Mouse (Mus musculus): ENCODE results near the gene Slc43a2. TPM values are rescaled to one million over a fixed set of nuclear protein-coding genes. Genes with fewer than 3 reads are reported as not detected.

The Slc43a2 gene
- total and polyA plus RNA-seq, 2 experiments from 2014 or later = 20.4 to 34.5 TPM

DNA sequence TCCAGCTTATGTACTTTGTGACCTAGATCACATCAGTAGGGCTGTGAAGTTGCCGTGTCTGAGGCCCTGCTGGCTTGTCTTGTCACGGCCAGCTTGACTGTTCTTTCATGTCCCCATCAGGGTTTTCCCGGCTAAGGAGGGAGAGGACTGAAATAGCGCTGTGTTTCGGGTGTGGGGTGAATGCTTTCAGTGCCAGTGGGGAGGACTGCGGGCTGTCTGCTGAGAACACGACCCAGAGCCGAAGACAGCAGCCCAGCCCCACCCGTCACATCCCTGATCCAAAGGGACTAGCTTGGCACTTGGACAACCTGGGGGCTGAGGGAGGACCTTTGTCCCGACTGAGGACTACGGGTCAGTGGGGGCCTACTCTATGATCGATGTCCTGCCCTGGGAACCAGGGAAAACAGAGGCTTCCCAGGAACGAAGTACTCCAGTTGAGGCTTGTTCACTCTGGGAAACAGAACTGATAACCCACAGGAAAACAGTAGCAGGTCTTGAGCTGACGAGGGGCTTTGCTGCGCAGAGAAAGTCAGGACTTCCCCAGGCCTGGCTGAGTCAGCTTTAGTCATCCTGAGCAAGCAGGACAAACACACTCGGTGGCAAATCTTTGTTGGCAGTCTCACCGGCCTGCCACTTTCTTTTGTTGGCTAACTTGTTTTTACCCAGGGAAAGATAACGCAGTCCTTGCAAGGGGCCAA, 32.5 kb downstream of the Slc43a2 start:
- no peak overlapping the region for H3K9ac ChIP-seq (replicated peaks; ENCODE audit: low read length, poor library complexity, severe bottlenecking)
- ATAC-seq (ENCODE audit: low FRiP score) = no peak

DNA sequence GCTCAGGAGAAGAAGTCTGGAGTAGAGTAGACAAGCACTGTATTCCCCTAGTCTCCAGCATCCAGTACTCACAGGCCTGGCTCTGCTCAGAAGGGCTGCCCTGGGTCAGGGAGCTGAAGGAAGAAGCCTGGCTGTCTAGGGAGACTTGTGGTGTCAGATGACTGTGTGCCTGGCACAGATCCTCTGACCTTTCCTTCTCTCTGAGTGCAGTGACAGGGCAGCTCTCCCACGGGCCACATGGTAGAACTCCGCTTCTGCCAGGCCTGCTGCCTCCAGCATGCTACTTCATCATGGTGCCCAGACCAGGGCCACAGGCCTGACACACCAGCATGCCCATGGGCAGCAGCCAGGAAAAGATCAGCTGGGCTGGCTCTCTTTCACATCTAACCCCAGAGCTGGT, 34.4 kb downstream of the Slc43a2 start:
- 92% methylated on average over 2 of the region's 2 CpGs for WGBS
- no peak for ATAC-seq (ENCODE audit: low FRiP score)
- TF ChIP-seq CTCF (IDR thresholded peaks at IDR 0.05) = no peak

More for the DNA sequence above, 32.5 kb downstream of the Slc43a2 start:
- Histone ChIP-seq H3K27ac (ENCODE audit: low read depth, low read length) (no peak overlapping the region), H3K36me3 (ENCODE audit: insufficient read depth, low read length) (peaks cover 59% of the 10 kb centered on the region), H3K4me3 (ENCODE audit: low read depth, low read length) (no peak overlapping the region), H3K4me1 (ENCODE audit: insufficient read depth, low read length) (no peaks in the 10 kb centered on the region), H3K27me3 (ENCODE audit: insufficient read depth, low read length) (no peaks in the 10 kb centered on the region), H3K9me3 (ENCODE audit: low read length) (no peaks in the 10 kb centered on the region), H3K4me2 (ENCODE audit: low read depth, low read length, poor library complexity, severe bottlenecking) (no peak overlapping the region)
- DNase-seq (ENCODE audit: low spot score) = no peak
- TF ChIP-seq CTCF (IDR thresholded peaks at IDR 0.05) = no peak
- 57% methylated on average over 18 of the region's 18 CpGs for WGBS

DNA sequence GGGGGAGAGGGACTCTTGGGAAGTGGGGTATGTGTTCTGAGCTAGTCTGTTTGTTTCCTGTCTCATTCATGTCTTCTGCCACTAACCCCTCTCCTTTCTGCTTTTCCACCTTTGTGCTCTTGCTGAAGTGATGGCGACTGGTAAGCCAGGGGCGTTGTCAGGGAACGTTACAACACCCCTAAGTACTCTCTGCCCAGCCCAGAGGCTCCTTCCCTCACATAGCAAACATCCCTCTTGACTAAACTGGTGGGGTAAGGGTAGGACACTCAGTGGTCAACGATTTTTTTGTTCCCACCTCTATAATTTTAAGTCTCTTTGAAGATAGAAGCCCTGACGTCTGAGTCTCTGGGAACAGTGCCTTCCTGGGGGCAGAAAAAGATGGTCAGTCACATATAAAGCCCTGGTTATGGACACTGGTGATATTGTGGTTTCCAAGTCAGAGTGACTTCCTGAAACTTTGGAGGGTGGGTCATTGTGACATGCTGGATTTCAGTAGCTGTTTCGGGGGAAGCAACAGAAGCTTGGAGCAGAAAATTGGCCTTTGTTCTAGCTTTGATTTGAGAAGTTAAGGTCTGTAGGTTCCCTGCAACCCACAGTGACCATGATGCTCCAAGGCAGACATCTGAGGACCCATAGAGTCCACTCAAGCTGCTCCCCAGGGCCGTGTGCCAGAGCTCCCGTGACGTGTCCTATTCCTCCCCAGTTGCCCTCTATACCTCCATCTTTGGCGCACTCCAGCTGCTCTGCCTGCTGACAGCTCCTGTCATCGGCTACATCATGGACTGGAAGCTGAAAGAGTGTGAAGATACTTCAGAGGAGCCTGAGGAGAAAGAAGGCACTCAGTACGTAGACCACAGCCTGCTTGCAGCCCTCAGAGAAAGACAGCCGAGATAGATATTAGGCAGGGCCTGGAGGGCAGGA, 35.0 kb downstream of the Slc43a2 start:
- Histone ChIP-seq H3K4me2 (ENCODE audit: low read depth, low read length, poor library complexity, severe bottlenecking) (no peak overlapping the region), H3K27me3 (ENCODE audit: insufficient read depth, low read length) (no peaks in the 10 kb centered on the region), H3K4me1 (ENCODE audit: insufficient read depth, low read length) (no peaks in the 10 kb centered on the region), H3K9me3 (ENCODE audit: low read length) (no peaks in the 10 kb centered on the region), H3K4me3 (ENCODE audit: low read depth, low read length) (no peak overlapping the region), H3K27ac (ENCODE audit: low read depth, low read length) (no peak overlapping the region), H3K9ac (replicated peaks; ENCODE audit: low read length, poor library complexity, severe bottlenecking) (no peak overlapping the region), H3K36me3 (ENCODE audit: insufficient read depth, low read length) (peaks cover 69% of the 10 kb centered on the region)
- 81% methylated on average over 13 of the region's 13 CpGs for WGBS
- no peak for TF ChIP-seq CTCF (IDR thresholded peaks at IDR 0.05)
- DNase-seq (ENCODE audit: low spot score) = no peak
- ATAC-seq (ENCODE audit: low FRiP score) = no peak

More for the DNA sequence above, 34.4 kb downstream of the Slc43a2 start:
- DNase-seq (ENCODE audit: low spot score) = no peak
- Histone ChIP-seq H3K4me2 (ENCODE audit: low read depth, low read length, poor library complexity, severe bottlenecking) (no peak overlapping the region), H3K4me3 (ENCODE audit: low read depth, low read length) (no peak overlapping the region), H3K27me3 (ENCODE audit: insufficient read depth, low read length) (no peaks in the 10 kb centered on the region), H3K27ac (ENCODE audit: low read depth, low read length) (no peak overlapping the region), H3K9ac (replicated peaks; ENCODE audit: low read length, poor library complexity, severe bottlenecking) (no peak overlapping the region), H3K9me3 (ENCODE audit: low read length) (no peaks in the 10 kb centered on the region), H3K36me3 (ENCODE audit: insufficient read depth, low read length) (peaks cover 69% of the 10 kb centered on the region), H3K4me1 (ENCODE audit: insufficient read depth, low read length) (no peaks in the 10 kb centered on the region)

DNA sequence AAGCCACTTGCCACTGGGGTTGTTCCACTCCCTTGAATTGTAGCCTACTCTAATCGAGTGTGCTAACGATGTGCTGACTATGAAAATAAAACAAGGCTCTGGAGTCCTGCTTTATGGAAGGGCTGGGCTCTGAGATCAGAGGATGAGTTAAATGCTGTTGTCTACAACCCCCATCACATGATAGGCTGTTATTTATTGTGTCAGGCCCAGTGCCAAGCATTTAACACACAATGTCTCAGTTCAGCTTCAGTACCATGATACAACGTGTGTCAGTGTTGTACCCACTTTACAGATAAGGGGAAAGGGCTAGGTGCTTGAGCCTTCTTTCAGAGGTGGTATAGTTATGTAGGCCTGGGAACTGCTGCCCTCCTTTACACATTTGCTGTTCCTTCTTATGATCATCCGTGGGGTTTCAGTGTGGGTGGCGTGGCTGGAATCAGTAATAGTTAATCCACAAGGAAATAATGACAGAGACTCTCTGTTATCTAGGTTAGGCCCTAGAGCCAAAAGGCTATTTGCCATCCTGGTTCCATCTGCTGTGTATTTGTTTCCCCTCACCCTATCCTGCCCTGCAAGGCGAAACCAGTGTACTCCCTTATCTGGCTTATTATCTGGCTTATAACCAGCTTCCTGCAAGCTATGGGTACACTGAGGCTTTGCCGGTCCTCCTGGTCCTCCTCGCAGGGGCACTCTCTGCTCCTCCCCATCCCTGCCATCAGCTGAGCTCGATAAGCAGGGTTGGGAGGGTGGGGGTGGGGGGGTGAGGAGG, 36.0 kb downstream of the Slc43a2 start:
- H3K9ac ChIP-seq (replicated peaks; ENCODE audit: low read length, poor library complexity, severe bottlenecking) = no peak overlapping the region
- no peaks in the 10 kb centered on the region for H3K9me3 ChIP-seq (ENCODE audit: low read length)
- no peak for DNase-seq (ENCODE audit: low spot score)
- H3K4me1 ChIP-seq (ENCODE audit: insufficient read depth, low read length) = no peaks in the 10 kb centered on the region
- no peak for TF ChIP-seq CTCF (IDR thresholded peaks at IDR 0.05)
- no peak for ATAC-seq (ENCODE audit: low FRiP score)
- peaks cover 65% of the 10 kb centered on the region for H3K36me3 ChIP-seq (ENCODE audit: insufficient read depth, low read length)
- no peak overlapping the region for H3K4me3 ChIP-seq (ENCODE audit: low read depth, low read length)
- no peak overlapping the region for H3K27ac ChIP-seq (ENCODE audit: low read depth, low read length)
- no peaks in the 10 kb centered on the region for H3K27me3 ChIP-seq (ENCODE audit: insufficient read depth, low read length)
- H3K4me2 ChIP-seq (ENCODE audit: low read depth, low read length, poor library complexity, severe bottlenecking) = no peak overlapping the region
- 60% methylated on average over 9 of the region's 9 CpGs for WGBS

DNA sequence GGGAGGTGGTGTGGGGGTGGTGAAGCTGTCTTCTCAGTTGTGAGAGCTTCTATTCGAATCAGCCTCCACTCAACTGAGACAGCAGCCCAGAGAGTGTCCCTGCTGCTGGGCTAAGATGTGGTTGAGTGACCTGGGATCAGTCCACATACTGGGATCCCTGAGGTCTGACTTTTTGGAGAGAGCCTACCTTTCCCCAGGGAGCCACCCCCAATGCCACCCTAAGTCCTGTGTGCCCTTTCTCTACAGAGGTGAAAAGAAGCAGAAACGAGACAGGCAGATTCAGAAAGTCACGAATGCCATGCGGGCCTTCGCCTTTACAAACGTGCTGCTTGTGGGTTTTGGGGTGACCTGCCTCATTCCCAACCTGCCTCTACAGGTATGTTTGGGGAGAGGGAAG, 36.6 kb downstream of the Slc43a2 start:
- no peaks in the 10 kb centered on the region for H3K9me3 ChIP-seq (ENCODE audit: low read length)
- H3K4me3 ChIP-seq (ENCODE audit: low read depth, low read length) = no peak overlapping the region
- 73% methylated on average over 6 of the region's 6 CpGs for WGBS
- H3K4me2 ChIP-seq (ENCODE audit: low read depth, low read length, poor library complexity, severe bottlenecking) = no peak overlapping the region
- H3K9ac ChIP-seq (replicated peaks; ENCODE audit: low read length, poor library complexity, severe bottlenecking) = no peak overlapping the region
- H3K4me1 ChIP-seq (ENCODE audit: insufficient read depth, low read length) = no peaks in the 10 kb centered on the region
- H3K27me3 ChIP-seq (ENCODE audit: insufficient read depth, low read length) = no peaks in the 10 kb centered on the region
- TF ChIP-seq CTCF (IDR thresholded peaks at IDR 0.05) = no peak
- peaks cover 59% of the 10 kb centered on the region for H3K36me3 ChIP-seq (ENCODE audit: insufficient read depth, low read length)
- ATAC-seq (ENCODE audit: low FRiP score) = no peak
- no peak for DNase-seq (ENCODE audit: low spot score)
- H3K27ac ChIP-seq (ENCODE audit: low read depth, low read length) = no peak overlapping the region

Measured in midbrain, postnatal 0 days (tissue).